Mouse (Mus musculus): ENCODE data around the gene Trpm3. TPM values are rescaled to one million over a fixed set of nuclear protein-coding genes. Genes with fewer than 3 reads are reported as not detected.

Gene Trpm3
- polyA plus RNA-seq, 1 experiment from 2014 or later = 3.2 TPM

GRCm38 (mm10) chr19:22962001-22962708, 823.3 kb downstream of the Trpm3 start:
- no peak overlapping the region for H3K4me2 ChIP-seq (replicated peaks; ENCODE audit: low read depth, low read length)
- ATAC-seq (ENCODE audit: low FRiP score, low TSS enrichment) = no peak
- H3K4me3 ChIP-seq (ENCODE audit: low read length) = no peak overlapping the region
- H3K36me3 ChIP-seq (ENCODE audit: insufficient read depth, low read length) = no peaks in the 10 kb centered on the region
- H3K9ac ChIP-seq (replicated peaks; ENCODE audit: low read length) = no peak overlapping the region
- 61% methylated on average over 12 of the region's 12 CpGs for WGBS
- no peak overlapping the region for H3K27ac ChIP-seq (ENCODE audit: low read length)
- peaks cover 11% of the 10 kb centered on the region for H3K4me1 ChIP-seq (ENCODE audit: insufficient read depth, low read length)
- no peaks in the 10 kb centered on the region for H3K9me3 ChIP-seq (ENCODE audit: low read length)
- H3K27me3 ChIP-seq (ENCODE audit: insufficient read depth, low read length) = no peaks in the 10 kb centered on the region

- Histone ChIP-seq H3K27me3 (ENCODE audit: insufficient read depth, low read length) (no peaks in the 10 kb centered on the region), H3K4me3 (ENCODE audit: low read length) (no peak overlapping the region), H3K27ac (ENCODE audit: low read length) (no peak overlapping the region), H3K4me1 (ENCODE audit: insufficient read depth, low read length) (peaks cover 11% of the 10 kb centered on the region), H3K9ac (replicated peaks; ENCODE audit: low read length) (no peak overlapping the region), H3K9me3 (ENCODE audit: low read length) (no peaks in the 10 kb centered on the region), H3K36me3 (ENCODE audit: insufficient read depth, low read length) (no peaks in the 10 kb centered on the region), H3K4me2 (replicated peaks; ENCODE audit: low read depth, low read length) (no peak overlapping the region)
- ATAC-seq (ENCODE audit: low FRiP score, low TSS enrichment) = no peak
- WGBS = 26% methylated on average over 8 of the region's 8 CpGs
Measured at GRCm38 (mm10) chr19:22962731-22963130, 823.9 kb downstream of the Trpm3 start.

- H3K4me2 ChIP-seq (replicated peaks; ENCODE audit: low read depth, low read length) = no peak overlapping the region
- 54% methylated on average over 6 of the region's 6 CpGs for WGBS
- peaks cover 11% of the 10 kb centered on the region for H3K4me1 ChIP-seq (ENCODE audit: insufficient read depth, low read length)
- no peak overlapping the region for H3K27ac ChIP-seq (ENCODE audit: low read length)
- no peak for ATAC-seq (ENCODE audit: low FRiP score, low TSS enrichment)
- H3K36me3 ChIP-seq (ENCODE audit: insufficient read depth, low read length) = no peaks in the 10 kb centered on the region
- H3K9me3 ChIP-seq (ENCODE audit: low read length) = no peaks in the 10 kb centered on the region
- no peak overlapping the region for H3K9ac ChIP-seq (replicated peaks; ENCODE audit: low read length)
- no peak overlapping the region for H3K4me3 ChIP-seq (ENCODE audit: low read length)
- no peaks in the 10 kb centered on the region for H3K27me3 ChIP-seq (ENCODE audit: insufficient read depth, low read length)
Measured at GRCm38 (mm10) chr19:22963726-22964398, 825.0 kb downstream of the Trpm3 start.

GRCm38 (mm10) chr19:22965470-22965869, 826.6 kb downstream of the Trpm3 start:
- H3K4me1 ChIP-seq (ENCODE audit: insufficient read depth, low read length) = peaks cover 11% of the 10 kb centered on the region
- no peak overlapping the region for H3K4me2 ChIP-seq (replicated peaks; ENCODE audit: low read depth, low read length)
- no peaks in the 10 kb centered on the region for H3K9me3 ChIP-seq (ENCODE audit: low read length)
- WGBS = 64% methylated on average over 6 of the region's 6 CpGs
- no peaks in the 10 kb centered on the region for H3K27me3 ChIP-seq (ENCODE audit: insufficient read depth, low read length)
- H3K27ac ChIP-seq (ENCODE audit: low read length) = no peak overlapping the region
- no peak overlapping the region for H3K4me3 ChIP-seq (ENCODE audit: low read length)
- no peaks in the 10 kb centered on the region for H3K36me3 ChIP-seq (ENCODE audit: insufficient read depth, low read length)
- no peak for ATAC-seq (ENCODE audit: low FRiP score, low TSS enrichment)
- H3K9ac ChIP-seq (replicated peaks; ENCODE audit: low read length) = no peak overlapping the region

GRCm38 (mm10) chr19:22973294-22973693, 834.4 kb downstream of the Trpm3 start:
- H3K9ac ChIP-seq (replicated peaks; ENCODE audit: low read length) = no peak overlapping the region
- H3K4me2 ChIP-seq (replicated peaks; ENCODE audit: low read depth, low read length) = no peak overlapping the region
- H3K9me3 ChIP-seq (ENCODE audit: low read length) = no peaks in the 10 kb centered on the region
- H3K4me3 ChIP-seq (ENCODE audit: low read length) = no peak overlapping the region
- no peak for ATAC-seq (ENCODE audit: low FRiP score, low TSS enrichment)
- H3K36me3 ChIP-seq (ENCODE audit: insufficient read depth, low read length) = no peaks in the 10 kb centered on the region
- WGBS = 83% methylated on average over 3 of the region's 3 CpGs
- no peak overlapping the region for H3K27ac ChIP-seq (ENCODE audit: low read length)
- H3K4me1 ChIP-seq (ENCODE audit: insufficient read depth, low read length) = no peaks in the 10 kb centered on the region
- no peaks in the 10 kb centered on the region for H3K27me3 ChIP-seq (ENCODE audit: insufficient read depth, low read length)

- H3K36me3 ChIP-seq (ENCODE audit: insufficient read depth, low read length) = no peaks in the 10 kb centered on the region
- no peaks in the 10 kb centered on the region for H3K9me3 ChIP-seq (ENCODE audit: low read length)
- 85% methylated on average over 5 of the region's 5 CpGs for WGBS
- ATAC-seq (ENCODE audit: low FRiP score, low TSS enrichment) = no peak
- H3K4me1 ChIP-seq (ENCODE audit: insufficient read depth, low read length) = no peaks in the 10 kb centered on the region
- no peak overlapping the region for H3K4me2 ChIP-seq (replicated peaks; ENCODE audit: low read depth, low read length)
- no peaks in the 10 kb centered on the region for H3K27me3 ChIP-seq (ENCODE audit: insufficient read depth, low read length)
- no peak overlapping the region for H3K9ac ChIP-seq (replicated peaks; ENCODE audit: low read length)
- no peak overlapping the region for H3K27ac ChIP-seq (ENCODE audit: low read length)
- H3K4me3 ChIP-seq (ENCODE audit: low read length) = no peak overlapping the region
Measured at GRCm38 (mm10) chr19:22973727-22974126, 834.9 kb downstream of the Trpm3 start.

- H3K9me3 ChIP-seq (ENCODE audit: low read length) = no peaks in the 10 kb centered on the region
- no peak overlapping the region for H3K9ac ChIP-seq (replicated peaks; ENCODE audit: low read length)
- 88% methylated on average over 5 of the region's 5 CpGs for WGBS
- H3K36me3 ChIP-seq (ENCODE audit: insufficient read depth, low read length) = no peaks in the 10 kb centered on the region
- no peaks in the 10 kb centered on the region for H3K4me1 ChIP-seq (ENCODE audit: insufficient read depth, low read length)
- no peaks in the 10 kb centered on the region for H3K27me3 ChIP-seq (ENCODE audit: insufficient read depth, low read length)
- H3K4me2 ChIP-seq (replicated peaks; ENCODE audit: low read depth, low read length) = no peak overlapping the region
- ATAC-seq (ENCODE audit: low FRiP score, low TSS enrichment) = no peak
- no peak overlapping the region for H3K27ac ChIP-seq (ENCODE audit: low read length)
- H3K4me3 ChIP-seq (ENCODE audit: low read length) = no peak overlapping the region
Measured at GRCm38 (mm10) chr19:22975801-22976200, 837.0 kb downstream of the Trpm3 start.

GRCm38 (mm10) chr19:22977508-22977907, 838.7 kb downstream of the Trpm3 start:
- no peak for ATAC-seq (ENCODE audit: low FRiP score, low TSS enrichment)
- no peak overlapping the region for H3K4me2 ChIP-seq (replicated peaks; ENCODE audit: low read depth, low read length)
- no peaks in the 10 kb centered on the region for H3K4me1 ChIP-seq (ENCODE audit: insufficient read depth, low read length)
- no peaks in the 10 kb centered on the region for H3K27me3 ChIP-seq (ENCODE audit: insufficient read depth, low read length)
- 72% methylated on average over 5 of the region's 5 CpGs for WGBS
- H3K36me3 ChIP-seq (ENCODE audit: insufficient read depth, low read length) = no peaks in the 10 kb centered on the region
- H3K4me3 ChIP-seq (ENCODE audit: low read length) = no peak overlapping the region
- no peaks in the 10 kb centered on the region for H3K9me3 ChIP-seq (ENCODE audit: low read length)
- H3K27ac ChIP-seq (ENCODE audit: low read length) = no peak overlapping the region
- no peak overlapping the region for H3K9ac ChIP-seq (replicated peaks; ENCODE audit: low read length)

- Histone ChIP-seq H3K4me2 (replicated peaks; ENCODE audit: low read depth, low read length) (no peak overlapping the region), H3K27me3 (ENCODE audit: insufficient read depth, low read length) (no peaks in the 10 kb centered on the region), H3K4me1 (ENCODE audit: insufficient read depth, low read length) (no peaks in the 10 kb centered on the region), H3K27ac (ENCODE audit: low read length) (no peak overlapping the region), H3K4me3 (ENCODE audit: low read length) (no peak overlapping the region), H3K9me3 (ENCODE audit: low read length) (no peaks in the 10 kb centered on the region), H3K36me3 (ENCODE audit: insufficient read depth, low read length) (no peaks in the 10 kb centered on the region), H3K9ac (replicated peaks; ENCODE audit: low read length) (no peak overlapping the region)
- ATAC-seq (ENCODE audit: low FRiP score, low TSS enrichment) = no peak
- WGBS = 90% methylated on average over 7 of the region's 7 CpGs
Measured at GRCm38 (mm10) chr19:22978763-22979162, 839.9 kb downstream of the Trpm3 start.

- Histone ChIP-seq H3K9ac (replicated peaks; ENCODE audit: low read length) (no peak overlapping the region), H3K9me3 (ENCODE audit: low read length) (no peaks in the 10 kb centered on the region), H3K27ac (ENCODE audit: low read length) (no peak overlapping the region), H3K4me3 (ENCODE audit: low read length) (no peak overlapping the region), H3K27me3 (ENCODE audit: insufficient read depth, low read length) (no peaks in the 10 kb centered on the region), H3K4me2 (replicated peaks; ENCODE audit: low read depth, low read length) (no peak overlapping the region), H3K36me3 (ENCODE audit: insufficient read depth, low read length) (no peaks in the 10 kb centered on the region), H3K4me1 (ENCODE audit: insufficient read depth, low read length) (no peaks in the 10 kb centered on the region)
- WGBS = 82% methylated on average over 1 of the region's 1 CpGs
- ATAC-seq (ENCODE audit: low FRiP score, low TSS enrichment) = no peak
Measured at GRCm38 (mm10) chr19:22979191-22979590, 840.3 kb downstream of the Trpm3 start.

All from kidney, embryonic 16.5 days (tissue).